Mouse (Mus musculus): ENCODE data around the gene Srprb.

Gene Srprb

GRCm38 (mm10) chr9:103146703-103147102, 55.2 kb downstream of the Srprb start:
- DNase-seq (ENCODE audit: low read depth, low spot score): peak; percentile 88

GRCm38 (mm10) chr9:103146257-103146656, 55.7 kb downstream of the Srprb start:
- peak; percentile 22 for DNase-seq (ENCODE audit: low read depth, low spot score)

GRCm38 (mm10) chr9:103145351-103145750, 56.6 kb downstream of the Srprb start:
- no peak for DNase-seq (ENCODE audit: low read depth, low spot score)

- DNase-seq (ENCODE audit: low read depth, low spot score): no peak
These were observed 58.1 kb downstream of the Srprb start for GRCm38 (mm10) chr9:103143881-103144280.

- DNase-seq (ENCODE audit: low read depth, low spot score): no peak
These were observed 60.7 kb downstream of the Srprb start for GRCm38 (mm10) chr9:103141266-103141665.

- peak; percentile 53 for DNase-seq (ENCODE audit: low read depth, low spot score)
These were observed 61.6 kb downstream of the Srprb start for GRCm38 (mm10) chr9:103140384-103140783.

- DNase-seq (ENCODE audit: low read depth, low spot score): no peak
These were observed 62.5 kb downstream of the Srprb start for GRCm38 (mm10) chr9:103139481-103139880.

All from ZHBTc4 (cell line).